19 mouse cellular contexts compared by ENCODE assay signal in the genomic region with DNA sequence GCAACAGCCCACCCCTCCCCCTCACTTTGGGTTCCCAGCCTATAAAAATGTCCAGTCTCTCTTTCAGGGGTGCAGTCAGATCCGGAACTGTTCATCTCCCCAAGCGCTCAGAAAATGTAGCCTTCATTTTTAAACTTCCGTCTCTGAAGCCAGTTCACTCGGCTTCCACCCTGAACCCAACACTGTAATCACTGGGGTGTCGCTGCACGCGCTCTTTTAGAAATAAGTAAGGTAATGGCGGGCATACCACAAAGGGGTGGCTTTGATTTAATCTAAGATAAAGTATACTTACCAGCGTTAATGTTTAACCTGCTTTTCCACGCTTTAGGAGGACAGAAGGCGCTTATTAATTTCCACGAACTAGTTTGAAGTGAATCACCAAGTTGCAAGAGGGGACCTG. TPM values are rescaled to one million over a fixed set of nuclear protein-coding genes. Genes with fewer than 3 reads are reported as not detected.
A peak's percentile ranks its signal among the peaks of the same experiment; 100 is the strongest.
DNase-seq lines count a peak whose midpoint lies in the region; ATAC-seq and TF ChIP-seq lines count a peak whose summit lies in the region.
"Had no signal": no experiment of that assay in that cellular context is flagged by ENCODE, and none has a peak within 500 bp of the region (broad histone marks: within the 10 kb centered on the region; RNA-seq: fewer than 3 reads in every experiment).

No protein-coding gene starts in this region.

- no peak; the same call in 1 of the 2 replicates for ATAC-seq in kidney, embryonic 16.5 days (ENCODE audit: low FRiP score, low TSS enrichment)
- ATAC-seq in lung, embryonic 16.5 days (ENCODE audit: low read depth): peak; percentile 52; the same call in 1 of the 2 replicates
- peak; percentile 40; the same call in 1 of the 2 replicates for ATAC-seq in stomach, postnatal 0 days (ENCODE audit: low FRiP score, low TSS enrichment)
- ATAC-seq: forebrain, embryonic 16.5 days had no signal

- H3K36me3 ChIP-seq in kidney, embryonic 16.5 days (ENCODE audit: insufficient read depth, low read length): no peaks in the 10 kb centered on the region
- H3K36me3 ChIP-seq in lung, embryonic 16.5 days (ENCODE audit: control insufficient read depth, insufficient read depth, low read length): no peaks in the 10 kb centered on the region
- no peaks in the 10 kb centered on the region for H3K36me3 ChIP-seq in stomach, postnatal 0 days (ENCODE audit: control insufficient read depth, insufficient read depth, low read length)
- H3K36me3 ChIP-seq: embryonic facial prominence, embryonic 13.5 days; forebrain, embryonic 12.5 days; heart, embryonic 12.5 days; hindbrain, embryonic 10.5 days had no signal

- H3K9ac ChIP-seq in kidney, embryonic 16.5 days (replicated peaks; ENCODE audit: low read length): no peak overlapping the region
- H3K9ac ChIP-seq in lung, embryonic 16.5 days (ENCODE audit: low read length): no peak overlapping the region
- no peak overlapping the region for H3K9ac ChIP-seq in stomach, postnatal 0 days (ENCODE audit: low read length)
- H3K9ac ChIP-seq: embryonic facial prominence, embryonic 13.5 days; forebrain, embryonic 12.5 days; heart, embryonic 12.5 days had no signal

- H3K4me3 ChIP-seq in kidney, embryonic 16.5 days (ENCODE audit: low read length): no peak overlapping the region
- no peak overlapping the region for H3K4me3 ChIP-seq in lung, embryonic 16.5 days (ENCODE audit: low read length)
- no peak overlapping the region for H3K4me3 ChIP-seq in stomach, postnatal 0 days (ENCODE audit: low read depth, low read length)
- H3K4me3 ChIP-seq: embryonic facial prominence, embryonic 13.5 days; forebrain, embryonic 12.5 days; heart, embryonic 12.5 days; hindbrain, embryonic 10.5 days had no signal

- 69% methylated on average over 12 of the region's 12 CpGs for WGBS in kidney, embryonic 16.5 days
- WGBS in lung, embryonic 16.5 days: 67% methylated on average over 12 of the region's 12 CpGs
- WGBS in stomach, postnatal 0 days: 60% methylated on average over 12 of the region's 12 CpGs

- H3K4me2 ChIP-seq in kidney, embryonic 16.5 days (replicated peaks; ENCODE audit: low read depth, low read length): peak overlapping the region; percentile 16
- no peak overlapping the region for H3K4me2 ChIP-seq in lung, embryonic 16.5 days (ENCODE audit: low read depth, low read length)
- H3K4me2 ChIP-seq in stomach, postnatal 0 days (replicated peaks; ENCODE audit: low read depth): no peak overlapping the region
- H3K4me2 ChIP-seq: embryonic facial prominence, embryonic 13.5 days; forebrain, embryonic 12.5 days; heart, embryonic 12.5 days had no signal

- H3K4me1 ChIP-seq in kidney, embryonic 16.5 days (ENCODE audit: insufficient read depth, low read length): 0 out of 2 replicates have a peak, but pooled peaks cover 3% of the 10 kb centered on the region
- H3K4me1 ChIP-seq in lung, embryonic 16.5 days (replicated peaks; ENCODE audit: control insufficient read depth, insufficient read depth, low read length): no peaks in the 10 kb centered on the region
- H3K4me1 ChIP-seq in stomach, postnatal 0 days (replicated peaks; ENCODE audit: control insufficient read depth, insufficient read depth): no peaks in the 10 kb centered on the region
- H3K4me1 ChIP-seq: embryonic facial prominence, embryonic 13.5 days; heart, embryonic 12.5 days; hindbrain, embryonic 10.5 days had no signal

- peak; percentile 61 for TF ChIP-seq EP300 in stomach, postnatal 0 days (optimal IDR thresholded peaks at IDR 0.05)

- peaks cover 6% of the 10 kb centered on the region; the same call in 1 of the 2 replicates for H3K9me3 ChIP-seq in kidney, embryonic 16.5 days (ENCODE audit: low read length)
- no peaks in the 10 kb centered on the region; the same call in 1 of the 2 replicates for H3K9me3 ChIP-seq in lung, embryonic 16.5 days (ENCODE audit: control insufficient read depth, low read length)
- H3K9me3 ChIP-seq in stomach, postnatal 0 days (ENCODE audit: control insufficient read depth, low read length): no peaks in the 10 kb centered on the region
- H3K9me3 ChIP-seq: forebrain, embryonic 12.5 days had no signal

- peak; percentile 34 for DNase-seq in kidney, adult 11 months
- no peak for DNase-seq in kidney, adult 18-20 months
- DNase-seq in kidney, postnatal 10 days: no peak
- no peak for DNase-seq in lung, postnatal 4 days
- no peak for DNase-seq in stomach, postnatal 0 days (ENCODE audit: low spot score)
- DNase-seq in embryo, embryonic 10.5 days (ENCODE audit: low spot score): no peak
- DNase-seq: adrenal gland, postnatal 10 days; cerebellum, adult 11 months; cerebellum, adult 9-10 months; cerebellum, postnatal 25 days; gastrocnemius, postnatal 10 days; heart, adult 18-20 months had no signal

- H3K27me3 ChIP-seq in kidney, embryonic 16.5 days (ENCODE audit: insufficient read depth, low read length): no peaks in the 10 kb centered on the region
- no peaks in the 10 kb centered on the region for H3K27me3 ChIP-seq in lung, embryonic 16.5 days (ENCODE audit: control insufficient read depth, insufficient read depth, low read depth, low read length)
- H3K27me3 ChIP-seq in stomach, postnatal 0 days (ENCODE audit: control insufficient read depth, insufficient read depth, low read length): no peaks in the 10 kb centered on the region
- H3K27me3 ChIP-seq: embryonic facial prominence, embryonic 13.5 days; forebrain, embryonic 12.5 days; heart, embryonic 12.5 days had no signal

- no peak for TF ChIP-seq CTCF in stomach, postnatal 0 days (IDR thresholded peaks at IDR 0.05; ENCODE audit: low read depth)

- H3K27ac ChIP-seq in kidney, embryonic 16.5 days (ENCODE audit: low read length): peak overlapping the region; percentile 54
- peak overlapping the region; percentile 31 for H3K27ac ChIP-seq in lung, embryonic 16.5 days (ENCODE audit: low read length)
- H3K27ac ChIP-seq in stomach, postnatal 0 days (replicated peaks): peak overlapping the region; percentile 65
- H3K27ac ChIP-seq: embryonic facial prominence, embryonic 13.5 days; forebrain, embryonic 12.5 days; hindbrain, embryonic 10.5 days had no signal

RNA-seq across cellular contexts. Expression of a gene that starts 59.9 kb away (rescaled TPM):
- polyA plus RNA-seq in kidney, embryonic 16.5 days (2015; fragmentation: Nextera tagmentation; extraction: Ambion mirVana): 17.0 and 17.5 TPM in 2 replicates
- 13.3 TPM in 2 replicates for polyA plus RNA-seq in lung, embryonic 16.5 days (2015; fragmentation: Nextera tagmentation; extraction: Ambion mirVana)
- 22.1 and 22.2 TPM in 2 replicates for polyA plus RNA-seq in stomach, postnatal 0 days (2015; fragmentation: Nextera tagmentation; extraction: Ambion mirVana)
